Mouse (Mus musculus): ENCODE measurements at regions not wholly inside any gene's neighbourhood (a gene's known extent, or its start where the extent isn't known, plus 50 kb on each side); places are given as distances from the start of the nearest gene placed in this dataset.

- no peak for TF ChIP-seq CTCF (IDR thresholded peaks at IDR 0.05; ENCODE audit: low read depth)
- no peak for TF ChIP-seq EP300 (optimal IDR thresholded peaks at IDR 0.05)
These were observed 160.9 kb downstream of the Sox4 start for GRCm38 (mm10) chr13:28792461-28793165.
